Mouse (Mus musculus): Measurements from ENCODE around the gene Dbp. TPM values are rescaled to one million over a fixed set of nuclear protein-coding genes. Genes with fewer than 3 reads are reported as not detected.

Gene Dbp
- polyA plus RNA-seq, 1 experiment from 2014 or later: 3.3 TPM

GRCm38 (mm10) chr7:45715090-45715708, 10.3 kb downstream of the Dbp start, which contains the start of gene Rpl18:
TSS of gene Rpl18 (plus strand) at chr7:45715457.
- ATAC-seq (ENCODE audit: low FRiP score): peak; percentile 91
- Histone ChIP-seq H3K4me1 (peaks cover 61% of the 10 kb centered on the region), H3K9ac (replicated peaks) (peak within 1 kb of the TSS; percentile 75), H3K36me3 (peaks cover 43% of the 10 kb centered on the region), H3K4me3 (replicated peaks) (peak within 1 kb of the TSS; percentile 79), H3K27me3 (replicated peaks) (no peaks in the 10 kb centered on the region), H3K4me2 (peak within 1 kb of the TSS; percentile 82), H3K27ac (replicated peaks) (peak within 1 kb of the TSS; percentile 76), H3K9me3 (replicated peaks) (no peaks in the 10 kb centered on the region)
- WGBS: 8% methylated on average over 34 of the region's 34 CpGs

- peaks cover 55% of the 10 kb centered on the region for H3K4me1 ChIP-seq
- 85% methylated on average over 19 of the region's 19 CpGs for WGBS
- peak overlapping the region; percentile 82 for H3K4me2 ChIP-seq
- no peaks in the 10 kb centered on the region for H3K27me3 ChIP-seq (replicated peaks)
- H3K9me3 ChIP-seq (replicated peaks): no peaks in the 10 kb centered on the region
- peak overlapping the region; percentile 40 for H3K9ac ChIP-seq (replicated peaks)
- peak overlapping the region; percentile 79 for H3K4me3 ChIP-seq (replicated peaks)
- peak overlapping the region; percentile 76 for H3K27ac ChIP-seq (replicated peaks)
- no peak for ATAC-seq (ENCODE audit: low FRiP score)
- peaks cover 43% of the 10 kb centered on the region for H3K36me3 ChIP-seq
Observed at GRCm38 (mm10) chr7:45715741-45716459, 11.0 kb downstream of the Dbp start.

DNA sequence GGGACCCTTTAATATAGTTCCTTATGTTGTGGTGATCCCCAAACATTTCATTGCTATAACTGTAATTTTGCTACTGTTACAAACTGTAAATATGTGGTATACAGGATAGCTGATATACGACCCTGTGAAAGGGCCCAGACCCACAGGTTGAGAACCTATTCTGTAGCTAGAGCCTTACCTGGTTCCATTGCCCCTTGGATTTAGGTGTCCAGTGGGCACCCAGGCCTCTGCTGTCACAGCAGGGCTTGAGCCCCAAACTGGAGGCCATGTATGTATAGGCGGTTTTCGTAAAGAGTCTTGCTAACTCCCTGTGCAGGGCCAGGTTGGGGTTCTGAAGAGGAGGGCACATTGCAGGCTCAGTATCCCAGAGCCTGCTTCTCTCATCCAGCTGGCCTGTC, 11.6 kb downstream of the Dbp start:
- peak overlapping the region; percentile 40 for H3K9ac ChIP-seq (replicated peaks)
- H3K4me3 ChIP-seq (replicated peaks): peak overlapping the region; percentile 79
- WGBS: 85% methylated on average over 3 of the region's 3 CpGs
- ATAC-seq (ENCODE audit: low FRiP score): no peak
- peak overlapping the region; percentile 82 for H3K4me2 ChIP-seq
- no peaks in the 10 kb centered on the region for H3K27me3 ChIP-seq (replicated peaks)
- no peak overlapping the region for H3K27ac ChIP-seq (replicated peaks)
- no peaks in the 10 kb centered on the region for H3K9me3 ChIP-seq (replicated peaks)
- H3K36me3 ChIP-seq: peaks cover 43% of the 10 kb centered on the region
- H3K4me1 ChIP-seq: peaks cover 55% of the 10 kb centered on the region

DNA sequence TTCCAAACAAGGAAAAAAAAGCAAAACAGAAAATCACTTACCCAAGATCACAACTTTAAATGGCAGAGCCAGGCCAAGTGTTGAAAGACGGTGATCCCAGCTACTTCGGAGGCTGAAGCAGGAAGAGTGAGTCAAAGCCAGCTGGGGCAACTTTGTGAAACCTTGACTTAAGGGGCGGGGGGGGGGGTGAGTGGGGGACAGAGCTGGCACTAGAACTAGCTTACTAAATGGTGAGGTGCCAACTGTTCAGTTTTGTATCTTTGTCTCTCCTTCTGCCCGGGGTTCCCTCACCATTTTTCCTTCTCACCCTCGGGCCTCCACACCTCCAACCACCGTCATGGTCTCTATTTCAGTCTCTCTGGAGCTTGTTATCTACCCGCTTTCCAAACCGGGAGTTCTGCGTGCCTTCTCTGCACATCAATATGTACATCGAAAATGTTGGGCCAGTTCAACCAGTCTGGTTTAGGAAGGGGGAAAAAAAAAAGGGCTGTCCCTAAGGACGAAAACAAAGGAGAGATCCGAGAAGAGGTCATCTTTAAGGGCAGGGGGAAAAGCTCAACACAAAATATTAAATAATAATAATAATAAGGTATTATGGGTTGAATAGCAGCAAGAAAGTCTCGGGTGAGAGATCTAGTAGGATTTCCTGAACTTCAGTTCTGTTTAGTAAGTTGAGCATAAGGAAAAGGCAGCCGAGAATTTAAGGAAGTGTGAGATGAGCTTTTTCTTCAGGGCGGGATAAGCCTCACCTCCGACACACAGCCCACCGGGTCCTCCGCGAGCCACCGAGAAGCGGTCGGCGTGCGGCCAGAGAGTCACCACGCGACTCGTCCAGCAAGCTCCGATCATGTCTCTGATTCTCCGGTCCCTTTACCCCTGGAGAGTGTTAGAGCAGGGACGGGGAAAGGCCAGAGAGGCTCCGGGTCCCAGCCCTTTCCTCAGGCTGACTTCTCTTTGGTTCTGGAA, 12.3 kb downstream of the Dbp start:
- Histone ChIP-seq H3K4me2 (peak overlapping the region; percentile 82), H3K9me3 (replicated peaks) (no peaks in the 10 kb centered on the region), H3K4me1 (peaks cover 53% of the 10 kb centered on the region), H3K27me3 (replicated peaks) (no peaks in the 10 kb centered on the region), H3K36me3 (peaks cover 38% of the 10 kb centered on the region), H3K27ac (replicated peaks) (peak overlapping the region; percentile 92), H3K4me3 (replicated peaks) (peak overlapping the region; percentile 79), H3K9ac (replicated peaks) (peak overlapping the region; percentile 67)
- 13% methylated on average over 31 of the region's 31 CpGs for WGBS
- peak; percentile 45 for ATAC-seq (ENCODE audit: low FRiP score)

DNA sequence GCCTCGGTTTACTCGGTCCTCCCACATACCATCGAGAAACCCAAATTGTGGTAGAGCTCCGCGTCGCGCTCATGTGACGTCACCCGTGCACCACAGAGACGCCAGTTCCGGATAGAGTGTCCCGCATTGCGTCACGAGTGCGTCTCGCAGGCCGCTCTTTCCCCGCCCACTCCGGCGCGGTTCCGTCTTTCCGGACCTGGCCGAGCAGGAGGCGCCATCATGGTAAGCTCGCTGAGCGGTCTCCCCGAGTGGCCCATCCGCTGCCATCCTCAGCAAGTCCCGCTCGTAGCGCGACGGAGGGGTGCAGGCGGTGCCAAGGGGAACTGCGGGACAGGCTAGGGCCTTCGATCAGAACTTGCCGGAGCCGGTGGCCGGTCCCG, 13.0 kb downstream of the Dbp start, which contains the start of gene Sphk2:
Gene Sphk2, minus strand, starts transcription at position 85 of the 380 bp plus-strand sequence.
- WGBS: under 1% methylated on average over 41 of the region's 41 CpGs
- Histone ChIP-seq H3K4me2 (peak within 1 kb of the TSS; percentile 82), H3K27me3 (replicated peaks) (no peaks in the 10 kb centered on the region), H3K27ac (replicated peaks) (peak within 1 kb of the TSS; percentile 92), H3K36me3 (peaks cover 36% of the 10 kb centered on the region), H3K9ac (replicated peaks) (peak within 1 kb of the TSS; percentile 83), H3K9me3 (replicated peaks) (no peaks in the 10 kb centered on the region), H3K4me3 (replicated peaks) (peak within 1 kb of the TSS; percentile 79), H3K4me1 (peaks cover 49% of the 10 kb centered on the region)
- ATAC-seq (ENCODE audit: low FRiP score): peak; percentile 77

- Histone ChIP-seq H3K27ac (replicated peaks) (peak overlapping the region; percentile 92), H3K27me3 (replicated peaks) (no peaks in the 10 kb centered on the region), H3K36me3 (peaks cover 36% of the 10 kb centered on the region), H3K4me1 (peaks cover 49% of the 10 kb centered on the region), H3K4me2 (peak overlapping the region; percentile 82), H3K9ac (replicated peaks) (peak overlapping the region; percentile 83), H3K9me3 (replicated peaks) (no peaks in the 10 kb centered on the region), H3K4me3 (replicated peaks) (peak overlapping the region; percentile 79)
- ATAC-seq (ENCODE audit: low FRiP score): no peak
- under 1% methylated on average over 20 of the region's 20 CpGs for WGBS
Observed at GRCm38 (mm10) chr7:45718331-45718730, 13.4 kb downstream of the Dbp start.

DNA sequence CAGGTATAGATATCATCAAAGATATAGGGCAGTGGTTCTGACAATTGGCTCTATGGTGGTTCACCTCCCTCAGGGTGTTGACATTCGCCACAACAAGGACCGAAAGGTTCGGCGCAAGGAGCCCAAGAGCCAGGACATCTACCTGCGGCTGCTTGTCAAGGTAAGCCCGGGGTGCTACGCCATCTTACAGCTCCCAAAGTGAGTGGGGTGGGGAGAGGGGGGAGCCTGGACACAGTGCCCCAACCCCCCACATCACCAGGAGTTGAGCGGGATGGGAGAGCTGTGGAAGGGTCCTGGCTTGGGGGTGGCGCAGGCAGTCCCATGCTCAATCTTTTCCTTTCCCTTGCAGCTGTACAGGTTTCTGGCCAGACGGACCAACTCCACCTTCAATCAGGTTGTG, 14.3 kb downstream of the Dbp start:
- no peak overlapping the region for H3K27ac ChIP-seq (replicated peaks)
- peak overlapping the region; percentile 79 for H3K4me3 ChIP-seq (replicated peaks)
- peaks cover 41% of the 10 kb centered on the region for H3K36me3 ChIP-seq
- no peaks in the 10 kb centered on the region for H3K9me3 ChIP-seq (replicated peaks)
- H3K27me3 ChIP-seq (replicated peaks): no peaks in the 10 kb centered on the region
- H3K4me1 ChIP-seq: peaks cover 45% of the 10 kb centered on the region
- H3K9ac ChIP-seq (replicated peaks): peak overlapping the region; percentile 83
- H3K4me2 ChIP-seq: peak overlapping the region; percentile 82
- 83% methylated on average over 10 of the region's 10 CpGs for WGBS
- ATAC-seq (ENCODE audit: low FRiP score): no peak

DNA sequence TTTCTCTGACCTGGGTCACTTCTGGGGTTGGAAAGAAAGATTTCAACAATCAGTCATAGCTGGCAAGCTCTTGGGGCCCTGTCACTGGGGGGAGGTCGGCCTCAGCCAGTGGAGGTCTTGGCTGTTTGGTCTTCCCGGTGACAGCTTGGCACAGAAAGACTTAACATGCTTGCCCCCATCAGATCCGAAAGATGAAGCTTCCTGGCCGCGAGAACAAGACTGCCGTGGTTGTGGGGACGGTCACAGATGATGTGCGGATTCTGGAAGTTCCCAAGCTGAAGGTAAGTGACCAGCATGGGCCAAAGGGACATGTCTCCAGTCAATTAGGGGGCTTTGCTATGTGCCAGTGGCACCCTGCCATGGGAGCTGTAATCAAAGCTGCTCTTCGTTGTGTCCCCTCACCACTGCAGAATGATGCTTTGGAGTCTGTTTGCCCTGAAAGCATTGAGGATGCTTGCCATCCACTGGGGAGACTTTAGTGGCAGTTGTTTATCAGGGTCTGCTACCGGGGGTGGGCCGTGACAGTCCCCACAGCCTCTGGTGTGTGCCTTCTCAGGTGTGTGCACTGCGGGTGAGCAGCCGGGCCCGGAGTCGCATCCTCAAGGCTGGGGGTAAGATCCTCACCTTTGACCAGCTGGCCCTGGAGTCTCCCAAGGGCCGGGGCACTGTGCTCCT, 15.0 kb downstream of the Dbp start:
- Histone ChIP-seq H3K4me2 (peak overlapping the region; percentile 82; the same call in 1 of the 2 replicates), H3K4me1 (peaks cover 38% of the 10 kb centered on the region), H3K9me3 (replicated peaks) (no peaks in the 10 kb centered on the region), H3K4me3 (replicated peaks) (0 out of 2 replicates have a peak overlapping the region, but pooled peaks have one; percentile 79), H3K27me3 (replicated peaks) (no peaks in the 10 kb centered on the region), H3K9ac (replicated peaks) (no peak overlapping the region), H3K27ac (replicated peaks) (no peak overlapping the region), H3K36me3 (peaks cover 48% of the 10 kb centered on the region)
- 94% methylated on average over 15 of the region's 16 CpGs for WGBS
- no peak for ATAC-seq (ENCODE audit: low FRiP score)

GRCm38 (mm10) chr7:45720413-45721233, 15.7 kb downstream of the Dbp start, which contains the start of gene Fam83e:
TSS of gene Fam83e (plus strand) at chr7:45721212.
- H3K4me3 ChIP-seq (replicated peaks): no peak within 1 kb of the TSS
- peaks cover 55% of the 10 kb centered on the region for H3K36me3 ChIP-seq
- H3K4me2 ChIP-seq: no peak within 1 kb of the TSS
- H3K9ac ChIP-seq (replicated peaks): no peak within 1 kb of the TSS; the same call in 1 of the 2 replicates
- no peaks in the 10 kb centered on the region for H3K9me3 ChIP-seq (replicated peaks)
- 82% methylated on average over 14 of the region's 14 CpGs for whole genome bisulfite sequencing
- no peaks in the 10 kb centered on the region for H3K27me3 ChIP-seq (replicated peaks)
- H3K4me1 ChIP-seq: peaks cover 35% of the 10 kb centered on the region
- no peak within 1 kb of the TSS for H3K27ac ChIP-seq (replicated peaks)
- ATAC-seq (ENCODE audit: low FRiP score): no peak

GRCm38 (mm10) chr7:45721234-45721571, 16.3 kb downstream of the Dbp start:
- Histone ChIP-seq H3K9me3 (replicated peaks) (no peaks in the 10 kb centered on the region), H3K27me3 (replicated peaks) (no peaks in the 10 kb centered on the region), H3K36me3 (peaks cover 58% of the 10 kb centered on the region), H3K4me1 (peaks cover 29% of the 10 kb centered on the region), H3K9ac (replicated peaks) (no peak overlapping the region; the same call in 1 of the 2 replicates), H3K27ac (replicated peaks) (no peak overlapping the region), H3K4me3 (replicated peaks) (no peak overlapping the region), H3K4me2 (no peak overlapping the region)
- ATAC-seq (ENCODE audit: low FRiP score): no peak
- 82% methylated on average over 7 of the region's 7 CpGs for WGBS

Data from neural tube, embryonic 15.5 days (tissue).